Mouse (Mus musculus): ENCODE measurements at regions not wholly inside any gene's neighbourhood (a gene's known extent, or its start where the extent isn't known, plus 50 kb on each side); places are given as distances from the start of the nearest gene placed in this dataset.

GRCm38 (mm10) chr3:9179641-9180040 is 430.2 kb downstream of the Zfp704 start:
- DNase-seq (no peak), ATAC-seq (ENCODE audit: insufficient read depth) (no peak)
- 30% methylated on average over 6 of the region's 6 CpGs for WGBS
- Histone ChIP-seq H3K36me3 (ENCODE audit: insufficient read depth) (no peaks in the 10 kb centered on the region), H3K9ac (no peak overlapping the region), H3K4me3 (ENCODE audit: low read depth, low read length) (no peak overlapping the region), H3K27me3 (ENCODE audit: insufficient read depth, low read length) (no peaks in the 10 kb centered on the region), H3K9me3 (ENCODE audit: low read depth, low read length) (no peaks in the 10 kb centered on the region), H3K27ac (ENCODE audit: low read depth) (no peak overlapping the region), H3K4me2 (no peak overlapping the region), H3K4me1 (ENCODE audit: insufficient read depth) (no peaks in the 10 kb centered on the region)
- no peak for TF ChIP-seq CTCF (IDR thresholded peaks at IDR 0.05; ENCODE audit: low read depth)

GRCm38 (mm10) chr3:9174517-9174832 is 435.4 kb downstream of the Zfp704 start:
- Histone ChIP-seq H3K4me1 (ENCODE audit: insufficient read depth) (peaks cover 7% of the 10 kb centered on the region; the same call in 1 of the 2 replicates), H3K4me2 (peak overlapping the region; percentile 36; the same call in 1 of the 2 replicates), H3K36me3 (ENCODE audit: insufficient read depth) (no peaks in the 10 kb centered on the region), H3K9me3 (ENCODE audit: low read depth, low read length) (no peaks in the 10 kb centered on the region), H3K9ac (no peak overlapping the region), H3K27me3 (ENCODE audit: insufficient read depth, low read length) (no peaks in the 10 kb centered on the region), H3K4me3 (ENCODE audit: low read depth, low read length) (no peak overlapping the region), H3K27ac (ENCODE audit: low read depth) (peak overlapping the region; percentile 76)
- ATAC-seq (ENCODE audit: insufficient read depth) (no peak; the same call in 1 of the 2 replicates), DNase-seq (peak; percentile 48)
- no peak for TF ChIP-seq CTCF (IDR thresholded peaks at IDR 0.05; ENCODE audit: low read depth)
- 51% methylated on average over 2 of the region's 2 CpGs for WGBS

- ATAC-seq (ENCODE audit: insufficient read depth) (peak; percentile 85), DNase-seq (peak; percentile 86)
- H3K9me3 ChIP-seq (ENCODE audit: low read depth, low read length) = no peaks in the 10 kb centered on the region
- no peak overlapping the region for H3K9ac ChIP-seq
- peak overlapping the region; percentile 36; the same call in 1 of the 2 replicates for H3K4me2 ChIP-seq
- peaks cover 7% of the 10 kb centered on the region; the same call in 1 of the 2 replicates for H3K4me1 ChIP-seq (ENCODE audit: insufficient read depth)
- no peaks in the 10 kb centered on the region for H3K27me3 ChIP-seq (ENCODE audit: insufficient read depth, low read length)
- H3K36me3 ChIP-seq (ENCODE audit: insufficient read depth) = no peaks in the 10 kb centered on the region
- WGBS = 35% methylated on average over 16 of the region's 16 CpGs
- H3K4me3 ChIP-seq (ENCODE audit: low read depth, low read length) = no peak overlapping the region
- TF ChIP-seq CTCF (IDR thresholded peaks at IDR 0.05; ENCODE audit: low read depth) = peak; percentile 30; the same call in 1 of the 2 replicates
- peak overlapping the region; percentile 76 for H3K27ac ChIP-seq (ENCODE audit: low read depth)
Observed at GRCm38 (mm10) chr3:9173643-9174516, 436.0 kb downstream of the Zfp704 start.

- WGBS = 41% methylated on average over 1 of the region's 1 CpGs
- TF ChIP-seq CTCF (IDR thresholded peaks at IDR 0.05; ENCODE audit: low read depth) = no peak
Observed at GRCm38 (mm10) chr3:9171970-9172369, 437.9 kb downstream of the Zfp704 start.

GRCm38 (mm10) chr3:9168955-9169354 is 440.9 kb downstream of the Zfp704 start:
- no peaks in the 10 kb centered on the region for H3K36me3 ChIP-seq (ENCODE audit: insufficient read depth)
- H3K4me1 ChIP-seq (ENCODE audit: insufficient read depth) = 0 out of 2 replicates have a peak, but pooled peaks cover under 1% of the 10 kb centered on the region
- ATAC-seq (ENCODE audit: insufficient read depth) = no peak
- H3K4me3 ChIP-seq (ENCODE audit: low read depth, low read length) = no peak overlapping the region
- no peak overlapping the region for H3K27ac ChIP-seq (ENCODE audit: low read depth)
- no peak for TF ChIP-seq CTCF (IDR thresholded peaks at IDR 0.05; ENCODE audit: low read depth)
- no peak for DNase-seq
- no peaks in the 10 kb centered on the region for H3K27me3 ChIP-seq (ENCODE audit: insufficient read depth, low read length)
- H3K9ac ChIP-seq = no peak overlapping the region
- no peaks in the 10 kb centered on the region for H3K9me3 ChIP-seq (ENCODE audit: low read depth, low read length)
- 62% methylated on average over 12 of the region's 12 CpGs for WGBS
- H3K4me2 ChIP-seq = no peak overlapping the region

More at GRCm38 (mm10) chr3:9171970-9172369, 437.9 kb downstream of the Zfp704 start:
- Histone ChIP-seq H3K9ac (no peak overlapping the region), H3K36me3 (ENCODE audit: insufficient read depth) (no peaks in the 10 kb centered on the region), H3K27ac (ENCODE audit: low read depth) (no peak overlapping the region), H3K4me3 (ENCODE audit: low read depth, low read length) (no peak overlapping the region), H3K9me3 (ENCODE audit: low read depth, low read length) (no peaks in the 10 kb centered on the region), H3K4me1 (ENCODE audit: insufficient read depth) (peaks cover 7% of the 10 kb centered on the region; the same call in 1 of the 2 replicates), H3K4me2 (no peak overlapping the region), H3K27me3 (ENCODE audit: insufficient read depth, low read length) (no peaks in the 10 kb centered on the region)
- DNase-seq (no peak), ATAC-seq (ENCODE audit: insufficient read depth) (no peak)

GRCm38 (mm10) chr3:9159073-9159472 is 450.8 kb downstream of the Zfp704 start:
- no peaks in the 10 kb centered on the region for H3K4me1 ChIP-seq (ENCODE audit: insufficient read depth)
- no peak overlapping the region for H3K4me3 ChIP-seq (ENCODE audit: low read depth, low read length)
- no peak overlapping the region for H3K4me2 ChIP-seq
- no peaks in the 10 kb centered on the region for H3K27me3 ChIP-seq (ENCODE audit: insufficient read depth, low read length)
- no peak overlapping the region for H3K27ac ChIP-seq (ENCODE audit: low read depth)
- 24% methylated on average over 15 of the region's 15 CpGs for WGBS
- no peak overlapping the region for H3K9ac ChIP-seq
- DNase-seq = no peak
- H3K36me3 ChIP-seq (ENCODE audit: insufficient read depth) = no peaks in the 10 kb centered on the region
- no peaks in the 10 kb centered on the region for H3K9me3 ChIP-seq (ENCODE audit: low read depth, low read length)
- ATAC-seq (ENCODE audit: insufficient read depth) = no peak
- no peak for TF ChIP-seq CTCF (IDR thresholded peaks at IDR 0.05; ENCODE audit: low read depth)

GRCm38 (mm10) chr3:9154172-9154571 is 455.7 kb downstream of the Zfp704 start:
- Histone ChIP-seq H3K9ac (no peak overlapping the region), H3K36me3 (ENCODE audit: insufficient read depth) (no peaks in the 10 kb centered on the region), H3K9me3 (ENCODE audit: low read depth, low read length) (no peaks in the 10 kb centered on the region), H3K27ac (ENCODE audit: low read depth) (no peak overlapping the region), H3K4me2 (no peak overlapping the region), H3K27me3 (ENCODE audit: insufficient read depth, low read length) (no peaks in the 10 kb centered on the region), H3K4me3 (ENCODE audit: low read depth, low read length) (no peak overlapping the region), H3K4me1 (ENCODE audit: insufficient read depth) (no peaks in the 10 kb centered on the region)
- ATAC-seq (ENCODE audit: insufficient read depth) (no peak), DNase-seq (no peak)
- TF ChIP-seq CTCF (IDR thresholded peaks at IDR 0.05; ENCODE audit: low read depth) = no peak
- WGBS = 70% methylated on average over 7 of the region's 7 CpGs
